Mouse (Mus musculus) erythroblast, embryonic 14.5 days (primary cell): ENCODE data around the gene Zic1.

Experiments
- GATA1 ChIP-seq: IDR thresholded peaks from 2 replicates; pipeline ENCODE4 v1.6.1; 2012; ENCODE audit warnings: low read length, inconsistent platforms, mixed read lengths
- TAL1 ChIP-seq: IDR thresholded peaks from 3 replicates; pipeline ENCODE4 v1.6.1; 2012; ENCODE audit warnings: low read length, inconsistent platforms, mixed read lengths

GRCm38 (mm10) chr9:91366999-91367811 is 1.6 kb upstream of the Zic1 start:
- TF ChIP-seq GATA1, result no peak
- TF ChIP-seq TAL1, result no peak
